Mouse (Mus musculus): ENCODE measurements at regions not wholly inside any gene's neighbourhood (a gene's known extent, or its start where the extent isn't known, plus 50 kb on each side); places are given as distances from the start of the nearest gene placed in this dataset.

DNA sequence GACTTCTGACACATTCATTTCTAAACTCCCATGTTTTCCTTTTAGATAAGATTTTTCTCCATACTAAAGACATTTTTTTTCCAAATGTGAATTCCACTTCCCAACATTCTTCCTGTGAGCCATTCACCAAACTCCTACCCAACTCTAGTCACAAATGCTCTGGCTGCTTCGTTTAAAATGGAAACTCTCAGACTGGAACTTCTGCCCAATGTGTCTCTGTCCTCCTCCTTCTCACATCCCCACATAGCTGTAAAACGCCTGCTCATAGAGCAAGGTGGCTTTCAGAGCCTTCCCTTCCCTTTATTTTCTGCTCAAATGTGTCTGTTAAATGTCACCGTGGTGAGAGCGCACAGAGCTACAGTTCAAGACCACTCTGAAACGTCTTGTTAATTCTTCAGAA is 50.1 kb upstream of the Mgmt start:
- TF ChIP-seq TAL1 (IDR thresholded peaks at IDR 0.05; ENCODE audit: low read length) (no peak), GATA1 (IDR thresholded peaks at IDR 0.05; ENCODE audit: low read length) (no peak)
